Mouse (Mus musculus) ES-Bruce4 (cell line): ENCODE results near the gene Mum1. TPM values are rescaled to one million over a fixed set of nuclear protein-coding genes. Genes with fewer than 3 reads are reported as not detected.
"Not testable (repeated sequence)": the region's sequence is repeated elsewhere in the genome, so short reads cannot be mapped to it uniquely, and the experiment has no call there.

Experiments
- H3K27ac ChIP-seq: 2 replicates; pipeline ENCODE4 v1.5.1; 2012; ENCODE audit warnings: low read length, inconsistent platforms; ENCODE audit not compliant: insufficient read depth
- H3K27me3 ChIP-seq: 2 replicates; pipeline ENCODE4 v1.6.1; 2012; ENCODE audit warnings: mild to moderate bottlenecking, low read length, inconsistent platforms; ENCODE audit not compliant: control insufficient read depth, poor library complexity, insufficient read depth, severe bottlenecking
- H3K36me3 ChIP-seq: 2 replicates; pipeline ENCODE4 v1.6.1; 2012; ENCODE audit warnings: inconsistent platforms, mild to moderate bottlenecking, low read length, moderate library complexity; ENCODE audit not compliant: control insufficient read depth, poor library complexity, insufficient read depth, severe bottlenecking
- H3K4me1 ChIP-seq: one replicate; pipeline ENCODE4 v1.8.1; 2011; ENCODE audit warnings: low read length; ENCODE audit not compliant: control insufficient read depth, insufficient read depth
- H3K4me3 ChIP-seq: 2 replicates; pipeline ENCODE4 v1.5.1; 2011; ENCODE audit warnings: low read depth, mild to moderate bottlenecking, low read length
- H3K9ac ChIP-seq: 2 replicates; pipeline ENCODE4 v1.6.1; 2012; ENCODE audit warnings: low read depth, mild to moderate bottlenecking, inconsistent platforms; ENCODE audit not compliant: poor library complexity, severe bottlenecking
- H3K9me3 ChIP-seq: replicated peaks from 2 replicates; pipeline ENCODE4 v1.6.1; 2012; ENCODE audit warnings: mild to moderate bottlenecking, low read length, inconsistent platforms; ENCODE audit not compliant: control insufficient read depth, poor library complexity, insufficient read depth, severe bottlenecking
- CTCF ChIP-seq: IDR thresholded peaks from one replicate; pipeline ENCODE4 v1.8.1; 2011; ENCODE audit warnings: low read depth, low read length
- EP300 ChIP-seq: IDR thresholded peaks from 2 replicates; pipeline ENCODE4 v1.6.1; 2011; ENCODE audit warnings: low read depth, low read length; ENCODE audit not compliant: insufficient read depth
- POLR2A ChIP-seq: IDR thresholded peaks from one replicate; pipeline ENCODE4 v1.8.1; 2011; ENCODE audit warnings: low read length; ENCODE audit not compliant: insufficient read depth
- polyA plus RNA-seq: library from polyadenylated mRNA; stranded (reverse); fragments of >200 nt; gene quantifications from 2 replicates; pipeline ENCODE4 v1.2.4, GENCODE M21; 2011; ENCODE audit warnings: low read depth; ENCODE audit not compliant: missing spikeins, insufficient read depth, insufficient read length

Mum1 gene
- polyA plus RNA-seq, 1 experiment = 35.7 TPM

- no peaks in the 10 kb centered on the region for H3K9me3 ChIP-seq
- no peak overlapping the region for H3K4me3 ChIP-seq
- H3K9ac ChIP-seq = no peak overlapping the region
- H3K27ac ChIP-seq = no peak overlapping the region
- H3K27me3 ChIP-seq = no peaks in the 10 kb centered on the region
- TF ChIP-seq EP300 = no peak
- TF ChIP-seq POLR2A = no peak
- no peak for TF ChIP-seq CTCF
- H3K4me1 ChIP-seq = peaks cover 2% of the 10 kb centered on the region
- no peaks in the 10 kb centered on the region for H3K36me3 ChIP-seq
These were observed 22.2 kb upstream of the Mum1 start for GRCm38 (mm10) chr10:80204055-80204454.

- peaks cover 2% of the 10 kb centered on the region for H3K4me1 ChIP-seq
These were observed 19.0 kb upstream of the Mum1 start for GRCm38 (mm10) chr10:80207201-80207600.

GRCm38 (mm10) chr10:80207676-80208075 is 18.6 kb upstream of the Mum1 start:
- TF ChIP-seq CTCF (no peak), POLR2A (no peak), EP300 (no peak)
- no peak overlapping the region for H3K4me3 ChIP-seq
- no peaks in the 10 kb centered on the region for H3K27me3 ChIP-seq
- H3K9ac ChIP-seq = no peak overlapping the region
- peaks cover 2% of the 10 kb centered on the region for H3K4me1 ChIP-seq
- no peaks in the 10 kb centered on the region for H3K36me3 ChIP-seq
- no peaks in the 10 kb centered on the region for H3K9me3 ChIP-seq
- H3K27ac ChIP-seq = no peak overlapping the region

More at GRCm38 (mm10) chr10:80207201-80207600, 19.0 kb upstream of the Mum1 start:
- Histone ChIP-seq H3K36me3 (no peaks in the 10 kb centered on the region), H3K27me3 (no peaks in the 10 kb centered on the region), H3K9ac (no peak overlapping the region), H3K9me3 (no peaks in the 10 kb centered on the region), H3K4me3 (no peak overlapping the region), H3K27ac (no peak overlapping the region)
- TF ChIP-seq POLR2A (no peak), CTCF (no peak), EP300 (no peak)

GRCm38 (mm10) chr10:80208248-80208647 is 18.0 kb upstream of the Mum1 start:
- TF ChIP-seq EP300 (no peak), POLR2A (no peak), CTCF (no peak)
- H3K4me1 ChIP-seq = peaks cover 2% of the 10 kb centered on the region
- no peaks in the 10 kb centered on the region for H3K27me3 ChIP-seq
- H3K4me3 ChIP-seq = no peak overlapping the region
- H3K36me3 ChIP-seq = no peaks in the 10 kb centered on the region
- no peaks in the 10 kb centered on the region for H3K9me3 ChIP-seq
- H3K9ac ChIP-seq = no peak overlapping the region
- no peak overlapping the region for H3K27ac ChIP-seq

- TF ChIP-seq EP300 (no peak), POLR2A (no peak), CTCF (no peak)
- H3K36me3 ChIP-seq = no peaks in the 10 kb centered on the region
- H3K4me3 ChIP-seq = peak overlapping the region; percentile 34; the same call in 1 of the 2 replicates
- H3K4me1 ChIP-seq = no peaks in the 10 kb centered on the region
- H3K9me3 ChIP-seq = no peaks in the 10 kb centered on the region
- H3K9ac ChIP-seq = peak overlapping the region; percentile 34
- H3K27ac ChIP-seq = no peak overlapping the region
- H3K27me3 ChIP-seq = no peaks in the 10 kb centered on the region
These were observed 17.3 kb upstream of the Mum1 start for GRCm38 (mm10) chr10:80208841-80209371.

- H3K9ac ChIP-seq, H3K9me3 ChIP-seq, H3K4me1 ChIP-seq, H3K4me3 ChIP-seq, H3K36me3 ChIP-seq, H3K27me3 ChIP-seq, H3K27ac ChIP-seq: not testable (repeated sequence)
These were observed 14.6 kb upstream of the Mum1 start for GRCm38 (mm10) chr10:80211547-80212103.
